Mouse (Mus musculus): Measurements from ENCODE around the gene Ly6g5b.
A peak's percentile ranks its signal among the peaks of the same experiment; 100 is the strongest.

DNA sequence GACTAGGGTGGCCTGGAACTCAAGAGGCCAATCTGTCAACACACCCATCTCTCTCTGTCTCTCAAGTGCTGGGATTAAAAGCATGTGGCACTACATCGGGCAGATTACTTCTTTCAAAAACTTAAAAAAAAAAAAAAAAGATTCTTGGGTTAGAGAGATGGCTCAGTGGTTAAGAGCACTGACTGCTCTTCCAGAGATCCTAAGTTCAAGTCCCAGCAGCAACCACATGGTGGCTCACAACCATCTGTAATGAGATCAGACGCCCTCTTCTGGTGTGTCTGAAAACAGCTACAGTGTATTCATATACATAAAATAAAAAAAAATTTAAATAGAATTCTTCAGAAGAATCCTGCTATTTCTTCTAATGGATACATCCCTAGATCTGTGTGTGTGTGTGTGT, 27.1 kb downstream of the Ly6g5b start:
- peak; percentile 58 for TF ChIP-seq CTCF (IDR thresholded peaks at IDR 0.05)
- TF ChIP-seq EP300 (IDR thresholded peaks at IDR 0.05) = no peak
